Mouse (Mus musculus): Measurements from ENCODE around the gene Rrbp1.

The Rrbp1 gene

GRCm38 (mm10) chr2:143916229-143916628 lies 94.8 kb downstream of the Rrbp1 start:
- no peak for DNase-seq (ENCODE audit: inconsistent ontology term)

GRCm38 (mm10) chr2:143915600-143916135 lies 95.4 kb downstream of the Rrbp1 start:
- DNase-seq (ENCODE audit: inconsistent ontology term), result no peak

- peak; percentile 99 for DNase-seq (ENCODE audit: inconsistent ontology term)
These were observed 96.1 kb downstream of the Rrbp1 start, which contains the start of gene Dstn for GRCm38 (mm10) chr2:143914760-143915599. Gene Dstn, plus strand, starts transcription at chr2:143915320.

- no peak for DNase-seq (ENCODE audit: inconsistent ontology term)
These were observed 96.8 kb downstream of the Rrbp1 start for GRCm38 (mm10) chr2:143914221-143914620.

- DNase-seq (ENCODE audit: inconsistent ontology term), result no peak
These were observed 98.9 kb downstream of the Rrbp1 start for GRCm38 (mm10) chr2:143912199-143912598.

- DNase-seq (ENCODE audit: inconsistent ontology term), result no peak
These were observed 101.8 kb downstream of the Rrbp1 start for GRCm38 (mm10) chr2:143909230-143909629.

- DNase-seq (ENCODE audit: inconsistent ontology term), result no peak
These were observed 106.2 kb downstream of the Rrbp1 start for GRCm38 (mm10) chr2:143904896-143905295.

GRCm38 (mm10) chr2:143903376-143904045 lies 107.6 kb downstream of the Rrbp1 start:
- no peak for DNase-seq (ENCODE audit: inconsistent ontology term)

- DNase-seq (ENCODE audit: inconsistent ontology term), result no peak
These were observed 110.2 kb downstream of the Rrbp1 start for GRCm38 (mm10) chr2:143900821-143901351.

GRCm38 (mm10) chr2:143899470-143900220 lies 111.4 kb downstream of the Rrbp1 start:
- no peak for DNase-seq (ENCODE audit: inconsistent ontology term)

All from Muller cell, postnatal 12 days (primary cell).